Mouse (Mus musculus) thymus, adult 2 months (tissue): ENCODE measurements around the gene Kcns1.

Source experiments
- CTCF ChIP-seq: fragments of 200-500 bp; IDR thresholded peaks from 2 replicates; pipeline ENCODE4 v1.5.1; 2012; ENCODE audit warnings: mild to moderate bottlenecking, control low read depth, low read length, moderate library complexity, borderline replicate concordance; ENCODE audit not compliant: control insufficient read depth, poor library complexity, insufficient read depth; ENCODE audit errors: extremely low read depth
- POLR2A ChIP-seq: fragments of 200-500 bp; IDR thresholded peaks from 2 replicates; pipeline ENCODE4 v1.6.1; 2012; ENCODE audit warnings: mild to moderate bottlenecking, low read length, control low read depth, moderate library complexity; ENCODE audit not compliant: control insufficient read depth, poor library complexity, insufficient read depth; ENCODE audit errors: extremely low read depth

- TF ChIP-seq CTCF (no peak), POLR2A (no peak)
Measured at GRCm38 (mm10) chr2:164114051-164114450, 56.9 kb downstream of the Kcns1 start.
